Mouse (Mus musculus) intestine, postnatal 0 days (tissue): ENCODE data around the gene Tmpo. TPM values are rescaled to one million over a fixed set of nuclear protein-coding genes. Genes with fewer than 3 reads are reported as not detected.

Experiments
- ATAC-seq: fragments of 200-750 bp; cut with Nextera tagmentation; 2 replicates; pipeline ENCODE4 v1.8.0; 2017; ENCODE audit warnings: mild to moderate bottlenecking, moderate TSS enrichment, moderate library complexity
- H3K27ac ChIP-seq: fragments of 300-500 bp; sonication (generic); 2 replicates; pipeline ENCODE4 v1.5.1; 2014; ENCODE audit warnings: mild to moderate bottlenecking, low read depth, low read length, moderate library complexity
- H3K27me3 ChIP-seq: fragments of 300-500 bp; sonication (generic); replicated peaks from 2 replicates; pipeline ENCODE4 v1.6.1; 2014; ENCODE audit warnings: low read length, mixed read lengths; ENCODE audit not compliant: control insufficient read depth, insufficient read depth
- H3K36me3 ChIP-seq: fragments of 300-500 bp; sonication (generic); 2 replicates; pipeline ENCODE4 v1.6.1; 2014; ENCODE audit warnings: mild to moderate bottlenecking, moderate library complexity; ENCODE audit not compliant: control insufficient read depth, insufficient read depth
- H3K4me1 ChIP-seq: fragments of 300-500 bp; sonication (generic); replicated peaks from 2 replicates; pipeline ENCODE4 v1.6.1; 2014; ENCODE audit warnings: antibody characterized with exemption, low read length, mixed read lengths; ENCODE audit not compliant: control insufficient read depth, insufficient read depth
- H3K4me2 ChIP-seq: fragments of 300-500 bp; sonication (generic); replicated peaks from 2 replicates; pipeline ENCODE4 v1.6.1; 2014; ENCODE audit warnings: low read depth, mild to moderate bottlenecking, moderate library complexity
- H3K4me3 ChIP-seq: fragments of 300-500 bp; sonication (generic); 2 replicates; pipeline ENCODE4 v1.5.1; 2014; ENCODE audit warnings: low read depth, low read length
- H3K9ac ChIP-seq: fragments of 300-500 bp; sonication (generic); 2 replicates; pipeline ENCODE4 v1.6.1; 2014; ENCODE audit warnings: mild to moderate bottlenecking, low read depth, low read length
- H3K9me3 ChIP-seq: fragments of 300-500 bp; sonication (generic); 2 replicates; pipeline ENCODE4 v1.6.1; 2016; ENCODE audit warnings: mixed run types; ENCODE audit not compliant: control insufficient read depth
- CTCF ChIP-seq: sonication (generic); IDR thresholded peaks from 2 replicates; pipeline ENCODE4 v1.5.1; 2016; ENCODE audit warnings: low read depth, mild to moderate bottlenecking, control low read depth, antibody characterized with exemption, moderate library complexity
- WGBS: fragments of 180-500 bp; shearing (Covaris S2); extraction: QIAGEN DNeasy Blood & Tissue Kit; methylation state at CpG from one replicate; pipeline ENCODE4 v1.1.7; 2014; 5-methylcytosine and 5-hydroxymethylcytosine counted together
- polyA plus RNA-seq: library from polyadenylated mRNA; unstranded; fragments of >200 nt; fragmentation: Nextera tagmentation; extraction: Ambion mirVana; gene quantifications from 2 replicates; pipeline ENCODE4 v1.2.1, GENCODE M21; 2015

The Tmpo gene
- polyA plus RNA-seq, 1 experiment from 2014 or later = 59.7 TPM

DNA sequence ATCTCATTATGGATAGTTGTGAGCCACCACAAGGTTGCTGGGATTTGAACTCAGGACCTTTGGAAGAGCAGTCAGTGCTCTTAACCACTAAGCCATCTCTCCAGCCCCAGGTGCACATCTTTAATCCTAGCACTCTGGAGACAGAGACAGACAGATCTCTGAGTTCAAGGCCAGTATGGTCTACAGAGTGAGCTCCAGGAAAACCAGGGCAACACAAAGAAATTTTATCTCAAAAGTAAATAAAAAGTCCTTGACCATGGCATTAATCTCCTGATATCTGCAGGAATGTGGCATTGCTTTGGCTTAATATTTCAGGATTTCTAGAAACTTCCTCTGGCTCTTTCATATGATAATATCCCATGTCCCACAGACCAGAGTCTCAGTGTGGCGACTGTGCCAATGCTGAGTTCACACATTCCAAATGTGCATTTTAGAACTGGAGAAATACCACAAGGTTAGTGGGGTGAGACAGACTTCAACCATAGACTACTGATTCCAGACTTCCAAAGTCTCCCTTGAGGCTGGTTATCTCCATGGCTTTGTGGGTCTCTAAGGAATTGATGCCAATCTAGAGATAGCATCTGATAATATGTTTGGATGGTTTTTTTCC is 52.5 kb downstream of the Tmpo start:
- no peak overlapping the region for H3K4me3 ChIP-seq
- H3K27me3 ChIP-seq = no peaks in the 10 kb centered on the region
- no peak overlapping the region for H3K27ac ChIP-seq
- no peaks in the 10 kb centered on the region for H3K4me1 ChIP-seq
- WGBS = 85% methylated on average over 1 of the region's 1 CpGs
- no peak for TF ChIP-seq CTCF
- H3K4me2 ChIP-seq = no peak overlapping the region
- no peaks in the 10 kb centered on the region for H3K9me3 ChIP-seq
- ATAC-seq = no peak
- no peak overlapping the region for H3K9ac ChIP-seq
- H3K36me3 ChIP-seq = no peaks in the 10 kb centered on the region

DNA sequence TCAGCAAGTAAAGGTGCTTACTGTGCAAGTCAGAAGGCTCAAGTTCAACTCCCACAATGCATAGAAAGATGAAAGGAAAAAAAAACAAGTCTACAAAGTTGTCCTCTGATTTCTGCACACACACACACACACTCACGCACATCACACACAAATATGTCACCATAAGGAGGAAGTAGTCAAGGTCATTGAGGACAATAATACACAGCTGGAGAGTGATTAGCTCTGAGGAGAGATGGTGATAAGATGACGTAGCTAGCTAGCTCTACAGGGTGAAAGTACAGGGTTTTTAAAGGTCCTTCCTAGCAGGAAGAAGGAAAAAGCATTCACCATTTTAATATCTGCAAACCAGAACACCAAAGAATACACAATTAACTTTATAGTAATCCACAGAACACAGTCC is 53.7 kb downstream of the Tmpo start:
- Histone ChIP-seq H3K4me1 (no peaks in the 10 kb centered on the region), H3K27ac (peak overlapping the region; percentile 85), H3K4me3 (no peak overlapping the region), H3K9me3 (no peaks in the 10 kb centered on the region), H3K9ac (no peak overlapping the region), H3K36me3 (no peaks in the 10 kb centered on the region), H3K27me3 (no peaks in the 10 kb centered on the region), H3K4me2 (no peak overlapping the region)
- TF ChIP-seq CTCF = no peak
- WGBS = 29% methylated on average over 2 of the region's 2 CpGs
- peak; percentile 17; the same call in 1 of the 2 replicates for ATAC-seq

GRCm38 (mm10) chr10:91126618-91127355 is 54.3 kb downstream of the Tmpo start:
- WGBS = 55% methylated on average over 10 of the region's 10 CpGs
- Histone ChIP-seq H3K9me3 (no peaks in the 10 kb centered on the region), H3K27me3 (no peaks in the 10 kb centered on the region), H3K27ac (peak overlapping the region; percentile 60), H3K4me2 (no peak overlapping the region), H3K4me3 (no peak overlapping the region), H3K9ac (no peak overlapping the region), H3K4me1 (no peaks in the 10 kb centered on the region), H3K36me3 (0 out of 2 replicates have a peak, but pooled peaks cover 3% of the 10 kb centered on the region)
- no peak for ATAC-seq
- TF ChIP-seq CTCF = no peak

DNA sequence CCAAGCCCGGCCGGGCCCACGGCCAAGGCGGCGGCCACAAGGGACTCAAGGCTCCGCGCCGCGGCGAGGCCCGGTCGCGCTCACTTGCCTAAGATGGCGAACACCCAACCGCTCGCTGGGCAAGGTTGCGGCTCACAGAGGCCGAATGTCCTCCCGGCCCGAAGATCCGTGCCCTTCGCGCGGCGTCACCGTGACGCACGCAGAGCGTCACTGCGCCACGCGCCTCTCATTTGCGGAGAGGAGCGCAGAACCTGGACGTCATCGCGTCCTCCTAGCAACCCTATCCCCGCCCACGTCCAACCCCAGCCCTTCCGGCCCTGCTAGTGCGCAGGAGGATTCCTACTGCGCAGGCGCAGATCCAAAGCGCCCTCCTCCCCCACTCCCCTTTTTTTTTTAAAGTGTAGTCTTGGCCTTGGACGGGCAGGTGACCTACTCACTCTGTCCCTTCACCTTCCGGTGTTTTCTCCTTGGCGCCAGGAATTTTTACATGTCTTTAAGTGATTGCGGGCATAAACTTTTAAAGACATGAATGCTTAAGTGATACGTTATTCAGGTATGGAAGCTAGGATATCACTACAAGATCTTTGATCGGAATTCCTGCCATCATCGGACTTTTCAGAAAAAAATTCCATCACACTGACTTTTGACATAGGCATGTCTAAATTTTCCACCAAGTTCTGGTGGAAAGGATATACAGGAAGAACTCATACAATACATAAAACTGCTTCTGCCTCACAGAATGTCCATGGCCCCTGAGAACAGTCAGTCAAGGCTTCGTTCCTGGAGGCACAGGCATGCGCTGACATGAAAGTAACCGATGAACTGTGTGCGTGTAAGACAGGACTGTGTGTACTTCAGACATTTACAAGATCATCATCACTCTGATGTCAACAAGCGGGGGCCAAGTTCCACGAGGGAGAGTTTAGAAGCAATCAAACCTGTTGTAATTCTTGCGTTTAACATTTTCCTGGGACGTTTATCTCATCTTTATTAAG is 57.0 kb downstream of the Tmpo start, which contains the start of gene Slc25a3:
Gene Slc25a3 (minus strand): TSS at position 232 of the 995 bp plus-strand sequence.
- Histone ChIP-seq H3K27ac (peak within 1 kb of the TSS; percentile 97), H3K4me2 (peak within 1 kb of the TSS; percentile 76), H3K4me1 (no peaks in the 10 kb centered on the region), H3K4me3 (peak within 1 kb of the TSS; percentile 71), H3K9me3 (no peaks in the 10 kb centered on the region), H3K36me3 (peaks cover 26% of the 10 kb centered on the region), H3K9ac (peak within 1 kb of the TSS; percentile 99), H3K27me3 (no peaks in the 10 kb centered on the region)
- WGBS = 7% methylated on average over 56 of the region's 59 CpGs
- TF ChIP-seq CTCF = no peak
- ATAC-seq = peak; percentile 95

DNA sequence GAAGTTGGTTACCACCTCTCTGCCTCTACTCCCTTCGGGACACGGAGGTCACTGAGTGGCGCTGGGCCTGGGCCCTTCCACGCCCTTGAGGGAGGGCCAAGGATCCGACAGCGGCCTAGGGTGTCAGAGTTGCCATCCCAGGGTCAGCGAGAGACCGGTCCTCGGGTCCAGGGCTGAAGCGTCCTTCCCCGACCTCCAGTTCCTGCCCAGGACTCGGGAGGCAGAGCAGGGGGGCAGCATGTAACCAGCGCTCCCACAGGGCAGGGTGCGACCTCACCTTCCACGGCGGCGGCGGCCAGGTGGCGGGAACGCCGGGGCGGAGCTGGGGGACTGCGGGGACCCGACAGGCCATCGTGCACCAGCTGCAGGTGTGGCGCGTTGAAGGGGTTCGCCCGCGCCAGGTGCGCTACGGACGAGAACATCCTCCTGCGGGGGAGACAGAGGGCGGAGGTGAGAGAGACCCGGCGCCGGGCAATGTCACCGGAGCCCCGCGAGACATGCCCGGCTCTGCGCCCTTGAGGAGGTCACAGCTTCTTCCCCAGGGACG is 57.8 kb downstream of the Tmpo start:
- peak overlapping the region; percentile 76 for H3K4me2 ChIP-seq
- H3K4me1 ChIP-seq = no peaks in the 10 kb centered on the region
- no peak for TF ChIP-seq CTCF
- H3K4me3 ChIP-seq = peak overlapping the region; percentile 71
- under 1% methylated on average over 44 of the region's 44 CpGs for WGBS
- H3K36me3 ChIP-seq = peaks cover 34% of the 10 kb centered on the region
- H3K9ac ChIP-seq = peak overlapping the region; percentile 99
- H3K9me3 ChIP-seq = no peaks in the 10 kb centered on the region
- peak; percentile 46 for ATAC-seq
- no peaks in the 10 kb centered on the region for H3K27me3 ChIP-seq
- peak overlapping the region; percentile 97 for H3K27ac ChIP-seq
